Comparison of ENCODE assay signal across 12 mouse cellular contexts in genomic region chr15:84108899-84109298, GRCm38 (mm10). TPM values are rescaled to one million over a fixed set of nuclear protein-coding genes. Genes with fewer than 3 reads are reported as not detected.
A peak's percentile ranks its signal among the peaks of the same experiment; 100 is the strongest.
DNase-seq lines count a peak whose midpoint lies in the region; ATAC-seq and TF ChIP-seq lines count a peak whose summit lies in the region.
"Had no signal": no experiment of that assay in that cellular context is flagged by ENCODE, and none has a peak within 500 bp of the region (broad histone marks: within the 10 kb centered on the region; RNA-seq: fewer than 3 reads in every experiment).

No protein-coding gene starts in this region.

- no peak for TF ChIP-seq EP300 in stomach, postnatal 0 days (optimal IDR thresholded peaks at IDR 0.05)

- H3K36me3 ChIP-seq in hindbrain, embryonic 11.5 days (ENCODE audit: control insufficient read depth, insufficient read depth, low read length), result no peaks in the 10 kb centered on the region
- no peaks in the 10 kb centered on the region for H3K36me3 ChIP-seq in hindbrain, embryonic 12.5 days
- no peaks in the 10 kb centered on the region for H3K36me3 ChIP-seq in embryonic facial prominence, embryonic 11.5 days (replicated peaks; ENCODE audit: control insufficient read depth, insufficient read depth, low read depth, low read length)
- no peaks in the 10 kb centered on the region for H3K36me3 ChIP-seq in stomach, postnatal 0 days (ENCODE audit: control insufficient read depth, insufficient read depth, low read length)
- H3K36me3 ChIP-seq: hindbrain, embryonic 13.5 days; limb, embryonic 15.5 days had no signal

- no peak overlapping the region for H3K9ac ChIP-seq in hindbrain, embryonic 11.5 days (ENCODE audit: low read depth, low read length)
- H3K9ac ChIP-seq in hindbrain, embryonic 12.5 days, result no peak overlapping the region
- H3K9ac ChIP-seq in embryonic facial prominence, embryonic 11.5 days (replicated peaks; ENCODE audit: low read length), result no peak overlapping the region
- no peak overlapping the region for H3K9ac ChIP-seq in stomach, postnatal 0 days (ENCODE audit: low read length)
- H3K9ac ChIP-seq: hindbrain, embryonic 13.5 days; limb, embryonic 15.5 days had no signal

- H3K27me3 ChIP-seq in hindbrain, embryonic 11.5 days (ENCODE audit: control insufficient read depth, insufficient read depth, low read length), result peaks cover 22% of the 10 kb centered on the region
- peaks cover 41% of the 10 kb centered on the region for H3K27me3 ChIP-seq in hindbrain, embryonic 12.5 days
- H3K27me3 ChIP-seq in embryonic facial prominence, embryonic 11.5 days (ENCODE audit: control insufficient read depth, insufficient read depth, low read length), result peaks cover 25% of the 10 kb centered on the region
- no peaks in the 10 kb centered on the region; the same call in 1 of the 2 replicates for H3K27me3 ChIP-seq in stomach, postnatal 0 days (ENCODE audit: control insufficient read depth, insufficient read depth, low read length)

- H3K4me3 ChIP-seq in hindbrain, embryonic 11.5 days (ENCODE audit: low read depth, low read length), result no peak overlapping the region
- no peak overlapping the region for H3K4me3 ChIP-seq in hindbrain, embryonic 12.5 days
- no peak overlapping the region for H3K4me3 ChIP-seq in embryonic facial prominence, embryonic 11.5 days (ENCODE audit: low read depth, low read length)
- H3K4me3 ChIP-seq in stomach, postnatal 0 days (ENCODE audit: low read depth, low read length), result no peak overlapping the region
- H3K4me3 ChIP-seq: hindbrain, embryonic 13.5 days; limb, embryonic 15.5 days had no signal

- peak; percentile 60 for DNase-seq in hindbrain, embryonic 11.5 days (ENCODE audit: low spot score)
- DNase-seq in thymus, postnatal 14 days, result peak; percentile 21
- no peak for DNase-seq in thymus, postnatal 36 days
- peak; percentile 75 for DNase-seq in embryonic facial prominence, embryonic 11.5 days (ENCODE audit: low spot score)
- DNase-seq in stomach, postnatal 0 days (ENCODE audit: low spot score), result peak; percentile 44
- no peak for DNase-seq in layer of hippocampus, postnatal 36 days
- DNase-seq: cerebellum, adult 11 months had no signal

- no peak for ATAC-seq in hindbrain, embryonic 11.5 days (ENCODE audit: low FRiP score)
- ATAC-seq in hindbrain, embryonic 12.5 days (ENCODE audit: low FRiP score), result no peak
- no peak for ATAC-seq in embryonic facial prominence, embryonic 11.5 days (replicated peaks; ENCODE audit: insufficient number of reproducible peaks, low FRiP score, low TSS enrichment, low read depth)
- no peak for ATAC-seq in stomach, postnatal 0 days (ENCODE audit: low FRiP score, low TSS enrichment)
- no peak for ATAC-seq in erythroblast, adult 5-6 weeks (replicated peaks; ENCODE audit: low FRiP score, poor library complexity, severe bottlenecking)
- ATAC-seq: Patski had no signal

- no peaks in the 10 kb centered on the region for H3K9me3 ChIP-seq in hindbrain, embryonic 11.5 days (ENCODE audit: control insufficient read depth, low read length)
- H3K9me3 ChIP-seq in hindbrain, embryonic 12.5 days (replicated peaks), result no peaks in the 10 kb centered on the region
- H3K9me3 ChIP-seq in embryonic facial prominence, embryonic 11.5 days (replicated peaks; ENCODE audit: control insufficient read depth, low read length), result no peaks in the 10 kb centered on the region
- H3K9me3 ChIP-seq in stomach, postnatal 0 days (ENCODE audit: control insufficient read depth, low read length), result no peaks in the 10 kb centered on the region
- H3K9me3 ChIP-seq: hindbrain, embryonic 13.5 days; limb, embryonic 15.5 days had no signal

- no peak for TF ChIP-seq CTCF in stomach, postnatal 0 days (IDR thresholded peaks at IDR 0.05; ENCODE audit: low read depth)

- H3K4me1 ChIP-seq in hindbrain, embryonic 11.5 days (replicated peaks; ENCODE audit: control insufficient read depth, insufficient read depth, low read length), result no peaks in the 10 kb centered on the region
- 0 out of 2 replicates have a peak, but pooled peaks cover 11% of the 10 kb centered on the region for H3K4me1 ChIP-seq in hindbrain, embryonic 12.5 days
- H3K4me1 ChIP-seq in embryonic facial prominence, embryonic 11.5 days (ENCODE audit: control insufficient read depth, insufficient read depth, low read length), result no peaks in the 10 kb centered on the region; the same call in 1 of the 2 replicates
- H3K4me1 ChIP-seq in stomach, postnatal 0 days (replicated peaks; ENCODE audit: control insufficient read depth, insufficient read depth), result 0 out of 2 replicates have a peak, but pooled peaks cover 4% of the 10 kb centered on the region

- 9% methylated on average over 13 of the region's 13 CpGs for WGBS in hindbrain, embryonic 11.5 days
- WGBS in hindbrain, embryonic 12.5 days, result 10% methylated on average over 13 of the region's 13 CpGs
- 6% methylated on average over 13 of the region's 13 CpGs for WGBS in embryonic facial prominence, embryonic 11.5 days
- WGBS in stomach, postnatal 0 days, result 7% methylated on average over 13 of the region's 13 CpGs

- no peak overlapping the region for H3K27ac ChIP-seq in hindbrain, embryonic 11.5 days (ENCODE audit: low read depth, low read length)
- H3K27ac ChIP-seq in hindbrain, embryonic 12.5 days, result no peak overlapping the region
- H3K27ac ChIP-seq in embryonic facial prominence, embryonic 11.5 days (replicated peaks; ENCODE audit: low read depth, low read length), result no peak overlapping the region
- H3K27ac ChIP-seq in stomach, postnatal 0 days (replicated peaks), result no peak overlapping the region
- H3K27ac ChIP-seq: hindbrain, embryonic 13.5 days; limb, embryonic 15.5 days had no signal

- H3K4me2 ChIP-seq in hindbrain, embryonic 11.5 days (replicated peaks; ENCODE audit: low read depth, low read length), result no peak overlapping the region
- H3K4me2 ChIP-seq in hindbrain, embryonic 12.5 days (replicated peaks), result no peak overlapping the region
- no peak overlapping the region for H3K4me2 ChIP-seq in embryonic facial prominence, embryonic 11.5 days (ENCODE audit: low read depth, low read length)
- H3K4me2 ChIP-seq in stomach, postnatal 0 days (replicated peaks; ENCODE audit: low read depth), result no peak overlapping the region
- H3K4me2 ChIP-seq: hindbrain, embryonic 13.5 days; limb, embryonic 15.5 days had no signal

RNA-seq across cellular contexts. Expression of gene Sult4a1, which starts 3.3 kb away (rescaled TPM):
- polyA plus RNA-seq in hindbrain, embryonic 11.5 days (2014; fragmentation: Nextera tagmentation; extraction: Ambion mirVana), result 8.0 and 9.2 TPM in 2 replicates
- 29.1 and 29.2 TPM in 2 replicates for polyA plus RNA-seq in hindbrain, embryonic 12.5 days (2016; fragmentation: Nextera tagmentation; extraction: Ambion mirVana)
- polyA plus RNA-seq in embryonic facial prominence, embryonic 11.5 days (2014; fragmentation: Nextera tagmentation; extraction: Ambion mirVana), result 5.7 and 7.4 TPM in 2 replicates
- polyA plus RNA-seq in stomach, postnatal 0 days (2015; fragmentation: Nextera tagmentation; extraction: Ambion mirVana), result 3.9 and 4.0 TPM in 2 replicates
- total RNA-seq in erythroblast, adult 5-6 weeks (2015; ENCODE audit: low replicate concordance), result not detected in 2 replicates
- not detected in 2 replicates for total RNA-seq in erythroblast, adult 5-6 weeks (2017; ENCODE audit: low replicate concordance)
- total RNA-seq in layer of hippocampus, postnatal 36 days (2021), result 100 to 1,000 TPM; 317 to 352 TPM

RNA-seq across cellular contexts. Expression of gene Pnpla5, which starts 14.1 kb away (rescaled TPM):
- not detected in 2 replicates for polyA plus RNA-seq in hindbrain, embryonic 11.5 days (2014; fragmentation: Nextera tagmentation; extraction: Ambion mirVana)
- polyA plus RNA-seq in hindbrain, embryonic 12.5 days (2016; fragmentation: Nextera tagmentation; extraction: Ambion mirVana), result not detected in 2 replicates
- not detected in 2 replicates for polyA plus RNA-seq in embryonic facial prominence, embryonic 11.5 days (2014; fragmentation: Nextera tagmentation; extraction: Ambion mirVana)
- polyA plus RNA-seq in stomach, postnatal 0 days (2015; fragmentation: Nextera tagmentation; extraction: Ambion mirVana), result not detected in 2 replicates
- total RNA-seq in erythroblast, adult 5-6 weeks (2015; ENCODE audit: low replicate concordance), result not detected in 2 replicates
- not detected in 2 replicates for total RNA-seq in erythroblast, adult 5-6 weeks (2017; ENCODE audit: low replicate concordance)
- total RNA-seq in layer of hippocampus, postnatal 36 days (2021), result not detected
- polyA plus RNA-seq: hindbrain, embryonic 13.5 days; limb, embryonic 15.5 days; Patski had no signal

RNA-seq across cellular contexts. Expression of gene Efcab6, which starts 43.7 kb away (rescaled TPM):
- polyA plus RNA-seq in hindbrain, embryonic 11.5 days (2014; fragmentation: Nextera tagmentation; extraction: Ambion mirVana), result 0.26 and 0.27 TPM in 2 replicates
- polyA plus RNA-seq in hindbrain, embryonic 12.5 days (2016; fragmentation: Nextera tagmentation; extraction: Ambion mirVana), result 0.12 and 0.46 TPM in 2 replicates
- 0.14 and 0.20 TPM in 2 replicates for polyA plus RNA-seq in embryonic facial prominence, embryonic 11.5 days (2014; fragmentation: Nextera tagmentation; extraction: Ambion mirVana)
- polyA plus RNA-seq in stomach, postnatal 0 days (2015; fragmentation: Nextera tagmentation; extraction: Ambion mirVana), result 0.07 and 0.22 TPM in 2 replicates
- total RNA-seq in erythroblast, adult 5-6 weeks (2015; ENCODE audit: low replicate concordance), result not detected in 2 replicates
- not detected in 2 replicates for total RNA-seq in erythroblast, adult 5-6 weeks (2017; ENCODE audit: low replicate concordance)
- 1 to 10 TPM; 4.6 to 7.3 TPM for total RNA-seq in layer of hippocampus, postnatal 36 days (2021)
- polyA plus RNA-seq: Patski had no signal

RNA-seq across cellular contexts. Expression of gene Pnpla3, which starts 58.7 kb away (rescaled TPM):
- 0.71 and 1.4 TPM in 2 replicates for polyA plus RNA-seq in hindbrain, embryonic 11.5 days (2014; fragmentation: Nextera tagmentation; extraction: Ambion mirVana)
- 2.7 and 3.0 TPM in 2 replicates for polyA plus RNA-seq in hindbrain, embryonic 12.5 days (2016; fragmentation: Nextera tagmentation; extraction: Ambion mirVana)
- 0.79 and 0.91 TPM in 2 replicates for polyA plus RNA-seq in embryonic facial prominence, embryonic 11.5 days (2014; fragmentation: Nextera tagmentation; extraction: Ambion mirVana)
- 3.0 and 4.1 TPM in 2 replicates for polyA plus RNA-seq in stomach, postnatal 0 days (2015; fragmentation: Nextera tagmentation; extraction: Ambion mirVana)
- not detected in 2 replicates for total RNA-seq in erythroblast, adult 5-6 weeks (2015; ENCODE audit: low replicate concordance)
- total RNA-seq in erythroblast, adult 5-6 weeks (2017; ENCODE audit: low replicate concordance), result not detected in 2 replicates
- total RNA-seq in layer of hippocampus, postnatal 36 days (2021), result 1 to 10 TPM; 7.2 to 7.6 TPM

Comparison
In these comparisons a context has a peak if more than half of its experiments do, and no peak if none do; other contexts are left out.
1. DNase-seq: peak in hindbrain, embryonic 11.5 days (single experiment), thymus, postnatal 14 days (single experiment), embryonic facial prominence, embryonic 11.5 days (single experiment) and stomach, postnatal 0 days (single experiment); none in thymus, postnatal 36 days (0 of 2) and layer of hippocampus, postnatal 36 days (0 of 2).